Mouse (Mus musculus) heart, adult 9 months (tissue): ENCODE results near the gene Prdm2.

Experiments used
- DNase-seq, 2 experiments: peaks; one replicate each; pipeline ENCODE4 v3.0.0; 2022; ENCODE audit warnings: low spot score in 2 of 2

Gene Prdm2

DNA sequence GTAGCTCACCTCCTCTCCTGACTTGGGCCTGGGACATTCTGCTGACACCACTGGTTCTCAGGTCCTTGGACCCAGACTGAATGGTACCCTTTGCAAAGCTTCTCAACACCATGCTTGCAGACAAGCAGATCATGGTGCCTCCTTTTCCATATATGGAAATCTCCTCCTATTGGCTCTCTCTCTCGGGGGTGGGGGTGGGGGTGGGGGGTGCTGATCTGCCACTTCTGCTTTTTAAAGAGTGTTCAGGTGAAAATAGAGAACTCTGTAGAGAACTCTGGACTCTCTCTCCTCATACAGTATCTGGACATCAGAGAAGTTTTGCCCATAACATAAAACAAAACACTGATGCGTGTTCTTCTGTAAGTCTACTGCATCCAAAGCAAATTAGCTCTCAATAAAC, 106.2 kb downstream of the Prdm2 start:
- no peak for DNase-seq

DNA sequence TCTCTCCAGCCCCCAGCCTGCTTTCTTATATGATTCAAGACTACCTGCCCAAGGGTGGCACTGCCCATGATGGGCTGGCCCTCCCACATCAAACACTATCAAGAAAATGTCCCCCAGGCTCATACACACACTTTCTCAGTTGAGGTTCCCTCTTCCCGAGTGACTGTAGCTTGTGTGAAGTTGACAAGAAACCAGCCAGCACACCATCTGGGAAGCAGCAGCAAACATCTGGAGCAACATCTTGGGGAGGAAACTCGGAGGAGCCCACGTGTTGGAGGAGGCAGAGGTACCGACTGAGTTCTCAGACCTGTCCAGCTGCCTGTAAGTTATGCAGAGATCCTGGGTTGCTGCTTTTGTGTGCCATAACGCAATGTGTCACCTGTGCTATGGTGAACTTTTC, 108.1 kb downstream of the Prdm2 start:
- no peak for DNase-seq

DNA sequence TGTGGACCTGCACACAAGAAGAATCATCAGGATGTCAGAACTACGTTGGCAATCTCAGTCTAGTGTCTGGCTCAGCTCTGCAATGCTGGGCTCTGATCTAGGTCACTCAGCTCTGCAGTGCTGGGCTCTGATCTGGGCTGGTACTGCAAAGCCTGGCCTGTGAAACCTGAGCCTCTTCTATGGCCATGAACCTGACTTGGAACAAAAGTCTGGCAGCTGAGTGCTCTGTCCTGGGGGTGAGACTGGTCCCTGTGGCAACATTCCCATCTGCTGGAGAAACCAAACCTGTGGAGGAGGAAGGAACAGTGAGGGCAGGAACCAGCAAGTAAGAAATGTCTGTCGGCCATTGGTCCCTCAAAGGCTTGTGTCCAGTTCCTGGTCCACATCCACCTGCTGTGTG, 109.0 kb downstream of the Prdm2 start:
- DNase-seq = no peak

DNA sequence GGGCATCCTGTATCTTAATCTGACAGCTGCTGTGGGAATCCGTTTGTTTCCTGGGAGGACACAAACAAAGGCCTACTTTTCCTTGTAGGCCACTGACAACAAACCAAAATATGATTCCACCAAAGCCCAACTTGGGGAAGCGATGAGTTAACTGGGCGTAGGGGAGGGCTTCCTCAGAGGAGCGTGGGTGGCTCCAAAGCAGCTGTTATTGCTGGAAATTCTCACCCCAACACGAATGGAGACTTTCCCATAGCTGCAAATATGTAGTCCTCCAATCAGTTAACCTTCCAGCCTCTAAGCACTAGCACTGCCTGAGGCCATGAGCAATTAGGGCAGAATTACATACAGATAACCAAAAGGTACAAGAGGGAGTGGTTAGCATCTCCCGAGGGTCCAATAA, 112.6 kb downstream of the Prdm2 start:
- no peak for DNase-seq

DNA sequence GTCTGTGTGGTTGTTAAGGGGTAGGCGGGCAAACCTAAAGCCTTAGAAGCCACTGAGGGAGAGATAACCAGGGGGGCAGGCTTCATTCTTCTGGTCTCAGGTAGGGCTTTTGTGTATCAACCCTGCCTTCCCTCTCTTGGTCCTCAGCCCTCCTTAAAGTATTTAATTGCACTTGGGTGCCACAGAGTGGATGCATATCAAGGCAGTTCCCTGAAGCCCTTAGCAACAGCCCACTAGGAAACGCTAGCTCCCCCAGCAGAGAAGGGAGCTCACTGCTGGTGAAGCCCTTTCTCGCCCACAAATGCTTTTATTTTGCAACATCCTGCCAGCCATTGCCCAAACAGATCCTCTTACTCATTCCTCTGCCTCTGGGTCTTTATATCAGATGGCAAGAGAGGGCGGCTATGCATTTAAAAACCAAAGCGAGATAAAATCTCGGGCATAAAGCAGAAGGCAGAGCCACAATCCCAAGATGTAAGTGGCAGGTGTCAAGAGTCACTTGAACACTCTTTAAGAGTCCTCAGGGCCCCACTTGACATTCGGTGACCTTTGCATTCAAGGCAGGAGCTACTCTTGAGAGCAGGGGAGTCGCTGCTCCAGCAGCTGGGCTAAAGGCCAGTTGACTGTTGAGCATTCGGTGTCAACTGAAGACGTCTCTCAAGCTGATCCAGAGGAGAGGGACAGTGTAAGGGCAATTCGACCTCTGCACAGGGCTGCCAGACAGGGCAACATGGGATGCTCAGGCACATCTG, 113.3 kb downstream of the Prdm2 start:
- DNase-seq = no peak

DNA sequence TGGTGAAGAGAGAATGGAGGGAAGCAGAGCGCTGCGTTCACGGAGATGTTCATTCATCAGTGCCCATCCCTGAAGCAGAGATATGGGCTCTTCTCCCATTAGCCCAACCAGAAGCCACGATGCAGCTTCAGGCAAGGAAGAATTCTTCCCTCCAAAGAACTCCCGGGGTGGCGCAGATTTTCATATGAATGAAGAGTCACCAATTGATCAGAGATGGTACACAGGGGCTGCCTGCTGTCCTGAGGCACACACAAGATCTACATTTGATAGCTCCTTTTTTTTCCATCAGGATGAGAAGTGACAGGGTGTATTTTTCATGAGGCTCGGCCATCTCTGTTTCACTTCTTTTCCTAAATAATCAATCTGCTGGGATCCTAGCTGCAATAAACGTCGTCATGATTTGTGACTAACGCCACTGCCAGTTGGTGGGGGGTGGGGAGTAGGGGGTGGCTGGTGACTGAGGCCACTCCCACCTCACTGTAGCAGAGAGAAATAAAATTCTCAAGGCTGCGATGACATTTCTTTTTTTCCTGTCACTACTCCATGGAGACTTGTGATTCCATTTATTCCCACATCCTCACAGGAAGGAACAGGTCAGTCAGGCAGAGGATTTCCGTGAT, 120.6 kb downstream of the Prdm2 start:
- no peak for DNase-seq

DNA sequence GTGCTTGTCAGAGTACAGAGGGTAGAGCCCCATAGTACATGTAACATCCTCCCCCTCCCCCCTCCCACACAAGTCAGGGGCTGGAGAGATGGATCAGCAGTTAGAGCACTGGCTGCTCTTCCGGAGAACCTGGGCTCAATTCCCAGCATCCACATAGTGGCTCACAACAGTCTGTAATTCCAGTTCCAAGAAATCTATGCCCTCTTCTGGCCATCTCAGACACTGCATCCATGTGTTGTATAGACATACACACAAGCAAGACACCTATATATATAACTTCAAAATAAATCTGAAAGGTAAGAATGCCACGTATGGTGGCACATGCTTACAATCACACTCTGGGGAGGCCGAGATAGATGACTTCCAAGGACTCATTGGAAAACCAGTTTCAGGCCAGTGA, 122.2 kb downstream of the Prdm2 start:
- no peak for DNase-seq

DNA sequence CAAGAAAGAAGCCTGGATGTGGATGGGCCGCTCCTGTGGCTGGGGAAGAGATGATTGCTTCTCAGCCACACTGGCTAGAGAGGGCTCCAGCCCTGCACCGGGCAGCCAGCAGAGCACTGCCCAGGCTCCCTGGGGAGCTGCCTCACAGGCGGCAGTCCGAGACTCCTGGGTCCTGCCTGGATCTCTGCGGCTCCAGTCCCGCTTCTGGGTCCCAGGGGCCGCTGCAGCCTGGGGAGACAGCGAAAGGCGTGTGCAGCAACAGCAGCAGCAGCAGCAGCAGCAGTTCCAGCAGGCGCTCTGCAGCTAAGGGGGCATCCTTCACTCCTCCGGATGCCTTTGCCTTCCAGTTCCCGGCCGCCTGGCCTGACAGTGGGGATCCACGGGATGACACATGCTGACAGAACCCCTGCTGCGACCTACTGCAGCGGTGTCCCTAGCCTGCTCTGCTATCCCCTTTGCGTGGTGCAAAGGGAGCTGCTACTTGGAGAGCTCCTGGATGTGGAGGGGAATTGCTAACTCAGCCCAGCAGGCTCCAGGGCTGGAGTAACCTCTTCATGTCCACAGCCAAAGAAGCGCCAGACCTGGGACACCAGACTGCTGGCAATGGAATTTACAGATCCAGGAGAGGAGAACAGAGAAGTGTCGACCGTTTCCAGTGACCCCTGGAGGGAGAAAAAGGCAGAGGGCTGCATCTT, 138.6 kb downstream of the Prdm2 start:
- no peak for DNase-seq

DNA sequence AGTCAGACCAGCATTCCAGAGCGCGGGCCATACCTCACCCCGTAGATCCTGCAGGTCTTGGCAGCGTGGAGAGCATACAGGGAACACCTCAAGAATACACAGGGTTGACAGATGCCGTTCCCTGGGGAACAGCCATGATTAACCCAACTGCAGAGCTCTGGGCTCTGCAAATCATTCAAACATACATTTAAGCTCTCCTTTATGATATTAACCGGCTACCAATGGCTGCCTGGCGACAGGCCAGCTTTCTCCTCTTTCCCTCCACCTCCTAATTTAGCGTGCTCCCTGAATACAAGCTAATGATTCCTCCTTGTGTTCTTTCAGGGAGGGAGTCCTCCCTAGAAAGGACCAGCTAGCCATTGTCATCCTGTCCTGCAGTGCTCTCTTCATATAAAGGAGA, 141.0 kb downstream of the Prdm2 start:
- no peak for DNase-seq

DNA sequence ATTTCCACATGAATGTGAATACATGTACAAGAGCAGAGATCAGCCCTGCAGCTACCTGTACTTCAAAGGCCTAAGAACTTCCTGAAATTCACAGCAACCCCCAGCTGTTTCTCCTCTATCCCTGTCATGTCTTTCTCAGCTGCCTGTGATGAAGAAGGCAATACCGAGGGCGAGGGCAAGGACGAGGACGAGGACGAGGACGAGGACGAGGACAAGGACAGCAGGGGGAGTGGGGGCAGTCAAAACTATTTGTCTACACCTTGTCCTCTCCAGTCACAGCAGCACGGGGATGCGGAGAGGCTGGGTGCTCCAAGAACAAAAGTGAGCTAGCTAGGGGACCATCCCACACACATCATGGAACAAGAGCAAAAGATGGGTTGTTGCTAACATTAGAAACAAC, 145.8 kb downstream of the Prdm2 start:
- no peak for DNase-seq

DNA sequence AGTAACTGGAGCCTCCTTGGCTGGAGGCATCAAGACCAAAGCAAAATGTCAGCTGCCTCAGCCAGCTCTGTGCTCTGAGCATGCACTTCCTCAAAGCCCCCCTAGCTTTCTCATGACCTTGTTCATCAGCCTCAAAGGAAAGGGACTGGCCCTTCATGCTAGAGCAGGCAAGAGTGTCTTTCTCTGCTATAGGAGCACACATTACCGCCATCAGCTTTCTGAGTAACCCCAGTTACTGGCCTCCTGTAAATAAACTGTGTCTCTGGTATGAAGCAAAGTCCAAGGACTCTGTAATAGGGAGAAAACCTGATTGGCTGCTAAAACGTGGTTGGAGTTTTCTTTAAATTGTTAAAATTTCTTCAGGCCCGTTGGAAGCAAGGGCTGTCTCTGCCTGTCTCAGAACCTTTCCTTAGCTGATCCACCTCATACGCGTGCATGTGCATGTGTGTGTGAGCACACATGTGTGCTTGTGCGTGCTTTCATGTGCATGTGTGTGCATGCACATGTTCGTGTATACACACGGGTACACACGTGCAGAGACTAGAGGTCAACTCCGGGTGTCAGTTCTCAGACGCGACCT, 153.9 kb downstream of the Prdm2 start:
- no peak for DNase-seq
